Mouse (Mus musculus) liver, postnatal 0 days (tissue): Measurements from ENCODE around the gene Arglu1. TPM values are rescaled to one million over a fixed set of nuclear protein-coding genes. Genes with fewer than 3 reads are reported as not detected.

Experiments
- ATAC-seq: fragments of 200-750 bp; cut with Nextera tagmentation; 2 replicates; pipeline ENCODE4 v1.8.0; 2017; ENCODE audit warnings: mild to moderate bottlenecking, moderate library complexity
- DNase-seq: peaks from one replicate; pipeline ENCODE4 v3.0.0-alpha.2; 2016
- H3K27ac ChIP-seq: fragments of 300-500 bp; sonication (generic); 2 replicates; pipeline ENCODE4 v1.5.1; 2014; ENCODE audit warnings: antibody characterized with exemption, moderate library complexity, mild to moderate bottlenecking, low read depth
- H3K27me3 ChIP-seq: fragments of 300-500 bp; sonication (generic); 2 replicates; pipeline ENCODE4 v1.6.1; 2014; ENCODE audit warnings: low read length, control low read depth, mixed read lengths; ENCODE audit not compliant: insufficient read depth
- H3K36me3 ChIP-seq: fragments of 300-500 bp; sonication (generic); replicated peaks from 2 replicates; pipeline ENCODE4 v1.6.1; 2014; ENCODE audit warnings: mild to moderate bottlenecking, control low read depth, low read length, moderate library complexity, mixed read lengths; ENCODE audit not compliant: insufficient read depth
- H3K4me1 ChIP-seq: fragments of 300-500 bp; sonication (generic); 2 replicates; pipeline ENCODE4 v1.6.1; 2014; ENCODE audit warnings: antibody characterized with exemption, mild to moderate bottlenecking, control low read depth; ENCODE audit not compliant: insufficient read depth
- H3K4me2 ChIP-seq: fragments of 300-500 bp; sonication (generic); 2 replicates; pipeline ENCODE4 v1.6.1; 2014; ENCODE audit warnings: low read depth, mild to moderate bottlenecking, low read length, moderate library complexity, mixed read lengths
- H3K4me3 ChIP-seq: fragments of 300-500 bp; sonication (generic); 2 replicates; pipeline ENCODE4 v1.5.1; 2014; ENCODE audit warnings: low read depth, low read length
- H3K9ac ChIP-seq: fragments of 300-500 bp; sonication (generic); replicated peaks from 2 replicates; pipeline ENCODE4 v1.6.1; 2014; ENCODE audit warnings: mild to moderate bottlenecking, moderate library complexity
- H3K9me3 ChIP-seq: fragments of 300-500 bp; sonication (generic); 2 replicates; pipeline ENCODE4 v1.6.1; 2016; ENCODE audit warnings: mild to moderate bottlenecking, control low read depth, low read length, mixed read lengths
- CTCF ChIP-seq: sonication (generic); IDR thresholded peaks from 2 replicates; pipeline ENCODE4 v1.5.1; 2016; ENCODE audit warnings: antibody characterized with exemption, low read depth
- EP300 ChIP-seq: IDR thresholded peaks from 2 replicates; pipeline ENCODE4 v1.6.1; 2016; ENCODE audit warnings: antibody characterized with exemption, low read depth, mild to moderate bottlenecking
- WGBS: fragments of 180-500 bp; shearing (Covaris S2); extraction: QIAGEN DNeasy Blood & Tissue Kit; methylation state at CpG from one replicate; pipeline ENCODE4 v1.1.7; 2014; ENCODE audit not compliant: insufficient replicate concordance; 5-methylcytosine and 5-hydroxymethylcytosine counted together
- polyA plus RNA-seq: library from polyadenylated mRNA; unstranded; fragments of >200 nt; fragmentation: Nextera tagmentation; extraction: Ambion mirVana; gene quantifications from 2 replicates; pipeline ENCODE4 v1.2.1, GENCODE M21; 2015

Gene Arglu1
- polyA plus RNA-seq, 1 experiment from 2014 or later = 43.2 TPM

DNA sequence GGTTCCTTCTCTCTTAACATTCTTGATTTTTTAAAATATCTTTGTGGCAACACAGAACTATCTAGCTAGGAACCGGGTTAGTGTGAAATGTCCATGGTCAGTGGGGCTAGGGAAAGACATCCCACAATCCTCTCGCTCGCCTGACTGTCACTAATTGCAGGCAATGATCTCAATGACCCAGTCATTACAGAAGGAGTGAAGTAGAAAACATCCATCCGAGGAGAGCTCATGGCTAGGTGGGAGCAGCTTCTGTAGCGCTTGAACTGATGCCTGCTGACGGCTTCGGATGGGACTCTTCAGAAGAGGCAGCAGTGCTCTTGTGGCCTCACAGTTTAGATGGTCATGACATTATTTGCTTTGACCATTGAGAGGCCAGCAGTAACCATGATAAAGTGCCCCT lies 58.9 kb downstream of the Arglu1 start:
- TF ChIP-seq CTCF = no peak
- no peak for TF ChIP-seq EP300
- no peak for ATAC-seq
- H3K4me2 ChIP-seq = no peak overlapping the region
- no peaks in the 10 kb centered on the region for H3K4me1 ChIP-seq
- no peak for DNase-seq
- 78% methylated on average over 7 of the region's 7 CpGs for WGBS
- H3K9ac ChIP-seq = no peak overlapping the region
- no peaks in the 10 kb centered on the region for H3K9me3 ChIP-seq
- H3K36me3 ChIP-seq = no peaks in the 10 kb centered on the region
- H3K27me3 ChIP-seq = no peaks in the 10 kb centered on the region
- no peak overlapping the region for H3K4me3 ChIP-seq
- H3K27ac ChIP-seq = no peak overlapping the region

GRCm38 (mm10) chr8:8624017-8624416 lies 66.3 kb downstream of the Arglu1 start:
- H3K27ac ChIP-seq = no peak overlapping the region
- H3K27me3 ChIP-seq = no peaks in the 10 kb centered on the region
- H3K36me3 ChIP-seq = no peaks in the 10 kb centered on the region
- no peaks in the 10 kb centered on the region for H3K4me1 ChIP-seq
- no peak overlapping the region for H3K4me2 ChIP-seq
- H3K9me3 ChIP-seq = no peaks in the 10 kb centered on the region
- H3K4me3 ChIP-seq = no peak overlapping the region
- 59% methylated on average over 7 of the region's 7 CpGs for WGBS
- DNase-seq (no peak), ATAC-seq (no peak)
- no peak for TF ChIP-seq CTCF
- no peak for TF ChIP-seq EP300
- no peak overlapping the region for H3K9ac ChIP-seq

DNA sequence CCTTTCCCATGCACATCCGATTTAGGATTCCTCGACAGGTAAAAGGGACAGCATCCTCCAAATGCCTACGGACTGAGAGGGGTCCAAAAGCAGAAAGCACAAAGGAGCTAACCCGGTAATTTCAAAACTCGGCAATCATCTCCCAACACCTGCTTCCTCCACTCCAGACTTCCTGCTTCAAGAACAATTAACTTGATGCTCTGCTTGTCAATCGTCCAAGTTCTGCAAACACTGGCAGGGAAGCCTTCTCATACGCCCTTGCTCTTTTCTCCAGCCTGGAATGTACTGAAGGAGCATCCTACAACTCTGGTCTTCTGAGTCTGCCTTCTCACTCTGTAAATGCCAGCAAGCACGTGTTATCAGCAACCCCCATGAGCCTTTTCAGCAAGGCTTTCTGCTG lies 66.8 kb downstream of the Arglu1 start:
- no peaks in the 10 kb centered on the region for H3K9me3 ChIP-seq
- no peak for DNase-seq
- TF ChIP-seq EP300 (no peak), CTCF (no peak)
- 29% methylated on average over 8 of the region's 8 CpGs for WGBS
- no peak overlapping the region for H3K9ac ChIP-seq
- H3K4me3 ChIP-seq = no peak overlapping the region
- no peak overlapping the region for H3K27ac ChIP-seq
- no peaks in the 10 kb centered on the region for H3K4me1 ChIP-seq
- H3K36me3 ChIP-seq = no peaks in the 10 kb centered on the region
- no peaks in the 10 kb centered on the region for H3K27me3 ChIP-seq
- H3K4me2 ChIP-seq = no peak overlapping the region
- ATAC-seq = no peak

- no peak overlapping the region for H3K9ac ChIP-seq
- TF ChIP-seq EP300 = no peak
- no peak for TF ChIP-seq CTCF
Observed at GRCm38 (mm10) chr8:8622476-8622875, 67.8 kb downstream of the Arglu1 start.

DNA sequence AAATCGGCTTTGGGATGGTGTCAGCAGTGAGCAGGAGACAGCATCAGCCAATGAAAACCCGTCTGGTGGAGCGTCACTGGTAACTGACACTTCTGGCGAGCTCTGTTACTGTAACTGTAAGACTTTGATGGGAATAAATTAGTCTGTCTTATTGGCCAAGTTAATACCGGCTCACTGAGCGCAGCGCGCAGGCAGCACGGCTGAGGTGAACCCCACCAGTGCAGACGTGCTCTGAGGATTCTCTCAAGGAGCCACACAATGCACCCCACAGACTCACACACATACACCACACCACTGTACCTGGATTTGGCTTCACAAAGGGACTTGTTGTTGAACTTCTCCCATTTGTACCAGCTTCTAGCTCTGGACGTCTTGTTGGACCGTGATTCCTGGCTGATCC lies 68.3 kb downstream of the Arglu1 start:
- H3K27ac ChIP-seq = no peak overlapping the region
- H3K4me3 ChIP-seq = no peak overlapping the region
- WGBS = 88% methylated on average over 12 of the region's 12 CpGs
- TF ChIP-seq CTCF (no peak), EP300 (no peak)
- no peaks in the 10 kb centered on the region for H3K9me3 ChIP-seq
- no peaks in the 10 kb centered on the region for H3K36me3 ChIP-seq
- no peaks in the 10 kb centered on the region for H3K27me3 ChIP-seq
- H3K4me1 ChIP-seq = no peaks in the 10 kb centered on the region
- DNase-seq (no peak), ATAC-seq (no peak)
- no peak overlapping the region for H3K4me2 ChIP-seq
- H3K9ac ChIP-seq = no peak overlapping the region

More at GRCm38 (mm10) chr8:8622476-8622875, 67.8 kb downstream of the Arglu1 start:
- no peak overlapping the region for H3K4me3 ChIP-seq
- no peak overlapping the region for H3K4me2 ChIP-seq
- no peaks in the 10 kb centered on the region for H3K36me3 ChIP-seq
- no peaks in the 10 kb centered on the region for H3K9me3 ChIP-seq
- no peaks in the 10 kb centered on the region for H3K27me3 ChIP-seq
- DNase-seq (no peak), ATAC-seq (no peak)
- no peaks in the 10 kb centered on the region for H3K4me1 ChIP-seq
- WGBS = 80% methylated on average over 3 of the region's 3 CpGs
- no peak overlapping the region for H3K27ac ChIP-seq

- 85% methylated on average over 16 of the region's 16 CpGs for WGBS
- Histone ChIP-seq H3K4me2 (no peak overlapping the region), H3K9me3 (no peaks in the 10 kb centered on the region), H3K36me3 (no peaks in the 10 kb centered on the region), H3K4me1 (no peaks in the 10 kb centered on the region), H3K4me3 (no peak overlapping the region), H3K27ac (no peak overlapping the region), H3K9ac (no peak overlapping the region), H3K27me3 (no peaks in the 10 kb centered on the region)
- TF ChIP-seq EP300 = no peak
- TF ChIP-seq CTCF = no peak
- ATAC-seq = no peak
- DNase-seq = no peak
Observed at GRCm38 (mm10) chr8:8621236-8621917, 68.9 kb downstream of the Arglu1 start.

DNA sequence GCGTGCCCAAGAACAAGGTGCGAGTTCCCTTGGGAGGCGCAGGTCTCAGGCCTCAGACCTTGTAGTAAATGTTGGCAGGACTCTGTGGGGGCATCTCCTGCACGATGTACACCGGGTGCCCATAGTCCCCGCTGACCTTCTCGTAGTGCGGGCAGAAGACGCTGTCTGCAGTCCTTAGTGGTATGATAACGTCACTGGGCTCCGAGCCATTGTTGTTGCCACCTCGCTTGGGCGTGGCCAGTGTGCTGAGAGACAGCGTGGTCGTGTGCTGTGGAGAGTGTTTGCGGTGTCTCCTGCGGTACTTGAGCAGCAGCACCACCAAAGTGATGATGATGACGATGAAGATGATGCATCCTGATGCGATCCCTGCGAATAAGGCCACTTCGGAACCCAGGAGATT lies 69.8 kb downstream of the Arglu1 start:
- TF ChIP-seq EP300 (no peak), CTCF (no peak)
- 90% methylated on average over 21 of the region's 21 CpGs for WGBS
- Histone ChIP-seq H3K4me1 (no peaks in the 10 kb centered on the region), H3K27me3 (no peaks in the 10 kb centered on the region), H3K36me3 (no peaks in the 10 kb centered on the region), H3K9me3 (no peaks in the 10 kb centered on the region), H3K4me3 (no peak overlapping the region), H3K9ac (no peak overlapping the region), H3K4me2 (no peak overlapping the region), H3K27ac (no peak overlapping the region)
- ATAC-seq = no peak
- no peak for DNase-seq
